In the genomic region with DNA sequence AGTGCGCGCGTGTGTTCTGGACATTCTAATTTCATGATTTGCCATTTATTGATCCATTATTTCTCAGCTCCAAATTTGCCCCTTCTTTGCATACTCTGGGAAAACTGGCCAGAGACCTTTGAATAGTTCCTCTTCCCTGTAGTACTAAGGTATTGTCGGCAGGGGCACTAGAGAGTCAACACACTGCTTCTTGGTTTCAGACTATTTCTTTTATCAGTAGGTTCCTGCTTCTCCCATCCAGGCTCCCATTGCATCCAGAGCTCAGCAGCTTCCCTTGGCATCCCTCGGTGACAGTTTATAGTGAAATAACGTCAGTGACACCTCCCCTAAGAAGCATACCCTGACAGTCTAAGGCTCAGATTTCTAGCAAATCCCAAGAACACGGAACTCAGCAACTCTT, we compare ENCODE assay signal across 11 mouse cellular contexts. TPM values are rescaled to one million over a fixed set of nuclear protein-coding genes. Genes with fewer than 3 reads are reported as not detected.
A peak's percentile ranks its signal among the peaks of the same experiment; 100 is the strongest.
DNase-seq lines count a peak whose midpoint lies in the region; ATAC-seq and TF ChIP-seq lines count a peak whose summit lies in the region.
"Had no signal": no experiment of that assay in that cellular context is flagged by ENCODE, and none has a peak within 500 bp of the region (broad histone marks: within the 10 kb centered on the region; RNA-seq: fewer than 3 reads in every experiment).

No protein-coding gene starts in this region.

- no peaks in the 10 kb centered on the region for H3K36me3 ChIP-seq in hindbrain, postnatal 0 days (ENCODE audit: insufficient read depth, low read length)
- no peaks in the 10 kb centered on the region for H3K36me3 ChIP-seq in hindbrain, embryonic 12.5 days
- no peaks in the 10 kb centered on the region for H3K36me3 ChIP-seq in midbrain, postnatal 0 days (ENCODE audit: insufficient read depth, low read length)
- H3K36me3 ChIP-seq in midbrain, embryonic 16.5 days (ENCODE audit: control insufficient read depth, insufficient read depth, low read length), result no peaks in the 10 kb centered on the region
- no peaks in the 10 kb centered on the region for H3K36me3 ChIP-seq in forebrain, postnatal 0 days (ENCODE audit: insufficient read depth)
- H3K36me3 ChIP-seq in midbrain, embryonic 10.5 days, result no peaks in the 10 kb centered on the region
- H3K36me3 ChIP-seq: neural tube, embryonic 12.5 days had no signal

- no peak overlapping the region for H3K4me2 ChIP-seq in hindbrain, postnatal 0 days (ENCODE audit: low read depth, low read length)
- no peak overlapping the region for H3K4me2 ChIP-seq in hindbrain, embryonic 12.5 days (replicated peaks)
- H3K4me2 ChIP-seq in midbrain, postnatal 0 days (ENCODE audit: low read depth, low read length, poor library complexity, severe bottlenecking), result no peak overlapping the region
- no peak overlapping the region for H3K4me2 ChIP-seq in midbrain, embryonic 16.5 days (ENCODE audit: low read length)
- no peak overlapping the region for H3K4me2 ChIP-seq in forebrain, postnatal 0 days (ENCODE audit: low read depth)
- H3K4me2 ChIP-seq: forebrain, embryonic 13.5 days; neural tube, embryonic 12.5 days had no signal

- H3K27me3 ChIP-seq in hindbrain, postnatal 0 days (ENCODE audit: insufficient read depth, low read length), result no peaks in the 10 kb centered on the region
- H3K27me3 ChIP-seq in hindbrain, embryonic 12.5 days, result no peaks in the 10 kb centered on the region
- no peaks in the 10 kb centered on the region for H3K27me3 ChIP-seq in midbrain, postnatal 0 days (ENCODE audit: insufficient read depth, low read length)
- H3K27me3 ChIP-seq in midbrain, embryonic 16.5 days (ENCODE audit: control insufficient read depth, insufficient read depth, low read depth, low read length), result no peaks in the 10 kb centered on the region
- H3K27me3 ChIP-seq in forebrain, postnatal 0 days (ENCODE audit: insufficient read depth, low read length), result no peaks in the 10 kb centered on the region
- no peaks in the 10 kb centered on the region for H3K27me3 ChIP-seq in midbrain, embryonic 10.5 days (ENCODE audit: low read depth, poor library complexity, severe bottlenecking)
- H3K27me3 ChIP-seq: forebrain, embryonic 13.5 days; neural tube, embryonic 12.5 days had no signal

- TF ChIP-seq CTCF in hindbrain, postnatal 0 days (IDR thresholded peaks at IDR 0.05; ENCODE audit: low read depth), result peak; percentile 27
- 0 out of 2 replicates have a peak, but pooled peaks have one; percentile 13 for TF ChIP-seq CTCF in midbrain, postnatal 0 days (IDR thresholded peaks at IDR 0.05)
- no peak for TF ChIP-seq CTCF in forebrain, postnatal 0 days (IDR thresholded peaks at IDR 0.05; ENCODE audit: low read depth)

- H3K27ac ChIP-seq in hindbrain, postnatal 0 days, result no peak overlapping the region
- no peak overlapping the region for H3K27ac ChIP-seq in hindbrain, embryonic 12.5 days
- no peak overlapping the region for H3K27ac ChIP-seq in midbrain, postnatal 0 days (ENCODE audit: low read depth, low read length)
- H3K27ac ChIP-seq in midbrain, embryonic 16.5 days (ENCODE audit: low read length), result no peak overlapping the region
- H3K27ac ChIP-seq in forebrain, postnatal 0 days (ENCODE audit: low read depth, low read length), result no peak overlapping the region
- no peak overlapping the region for H3K27ac ChIP-seq in midbrain, embryonic 10.5 days (replicated peaks)
- H3K27ac ChIP-seq: forebrain, embryonic 13.5 days; neural tube, embryonic 12.5 days had no signal

- no peaks in the 10 kb centered on the region for H3K4me1 ChIP-seq in hindbrain, postnatal 0 days (ENCODE audit: insufficient read depth, low read length)
- H3K4me1 ChIP-seq in hindbrain, embryonic 12.5 days, result no peaks in the 10 kb centered on the region
- no peaks in the 10 kb centered on the region for H3K4me1 ChIP-seq in midbrain, postnatal 0 days (ENCODE audit: insufficient read depth, low read length)
- no peaks in the 10 kb centered on the region for H3K4me1 ChIP-seq in midbrain, embryonic 16.5 days (ENCODE audit: control insufficient read depth, insufficient read depth, low read length)
- H3K4me1 ChIP-seq in forebrain, postnatal 0 days (ENCODE audit: insufficient read depth), result no peaks in the 10 kb centered on the region
- no peaks in the 10 kb centered on the region for H3K4me1 ChIP-seq in midbrain, embryonic 10.5 days
- H3K4me1 ChIP-seq: forebrain, embryonic 13.5 days; neural tube, embryonic 12.5 days had no signal

- no peak for DNase-seq in hindbrain, postnatal 0 days (ENCODE audit: low spot score)
- no peak for DNase-seq in midbrain, postnatal 0 days (ENCODE audit: low spot score)
- peak; percentile 70 for DNase-seq in R1 (ENCODE audit: low read depth, low spot score)
- peak; percentile 11 for DNase-seq in naive thymus-derived CD4-positive, alpha-beta T cell, adult 2 months (ENCODE audit: low read depth)
- no peak for DNase-seq in forebrain, postnatal 0 days
- DNase-seq in midbrain, embryonic 10.5 days (ENCODE audit: low spot score), result no peak

- ATAC-seq in hindbrain, postnatal 0 days, result no peak
- no peak for ATAC-seq in hindbrain, embryonic 12.5 days (ENCODE audit: low FRiP score)
- ATAC-seq in midbrain, postnatal 0 days (ENCODE audit: low FRiP score), result no peak
- ATAC-seq in midbrain, embryonic 16.5 days, result no peak
- ATAC-seq in forebrain, postnatal 0 days, result no peak
- ATAC-seq: forebrain, embryonic 13.5 days had no signal

- H3K4me3 ChIP-seq in hindbrain, postnatal 0 days (ENCODE audit: low read length), result no peak overlapping the region
- no peak overlapping the region for H3K4me3 ChIP-seq in hindbrain, embryonic 12.5 days
- H3K4me3 ChIP-seq in midbrain, postnatal 0 days (ENCODE audit: low read depth, low read length), result no peak overlapping the region
- no peak overlapping the region for H3K4me3 ChIP-seq in midbrain, embryonic 16.5 days (ENCODE audit: low read depth, low read length)
- no peak overlapping the region for H3K4me3 ChIP-seq in forebrain, postnatal 0 days (ENCODE audit: low read depth, low read length)
- H3K4me3 ChIP-seq in midbrain, embryonic 10.5 days, result no peak overlapping the region
- H3K4me3 ChIP-seq: forebrain, embryonic 13.5 days; neural tube, embryonic 12.5 days had no signal

- no peak overlapping the region for H3K9ac ChIP-seq in hindbrain, postnatal 0 days (replicated peaks; ENCODE audit: low read length)
- no peak overlapping the region for H3K9ac ChIP-seq in hindbrain, embryonic 12.5 days
- no peak overlapping the region for H3K9ac ChIP-seq in midbrain, postnatal 0 days (replicated peaks; ENCODE audit: low read length, poor library complexity, severe bottlenecking)
- H3K9ac ChIP-seq in midbrain, embryonic 16.5 days (ENCODE audit: low read depth, low read length), result no peak overlapping the region
- no peak overlapping the region for H3K9ac ChIP-seq in forebrain, postnatal 0 days
- H3K9ac ChIP-seq: forebrain, embryonic 13.5 days; neural tube, embryonic 12.5 days had no signal

- H3K9me3 ChIP-seq in hindbrain, postnatal 0 days (ENCODE audit: low read length), result no peaks in the 10 kb centered on the region
- H3K9me3 ChIP-seq in hindbrain, embryonic 12.5 days (replicated peaks), result no peaks in the 10 kb centered on the region
- no peaks in the 10 kb centered on the region for H3K9me3 ChIP-seq in midbrain, postnatal 0 days (ENCODE audit: low read length)
- no peaks in the 10 kb centered on the region for H3K9me3 ChIP-seq in midbrain, embryonic 16.5 days (replicated peaks; ENCODE audit: control insufficient read depth, low read length, poor library complexity, severe bottlenecking)
- no peaks in the 10 kb centered on the region for H3K9me3 ChIP-seq in forebrain, postnatal 0 days (ENCODE audit: low read length)
- no peaks in the 10 kb centered on the region for H3K9me3 ChIP-seq in midbrain, embryonic 10.5 days (replicated peaks)
- H3K9me3 ChIP-seq: forebrain, embryonic 13.5 days; neural tube, embryonic 12.5 days had no signal

- 69% methylated on average over 7 of the region's 7 CpGs for WGBS in hindbrain, postnatal 0 days
- WGBS in hindbrain, embryonic 12.5 days, result 69% methylated on average over 7 of the region's 7 CpGs
- WGBS in midbrain, postnatal 0 days, result 73% methylated on average over 7 of the region's 7 CpGs
- 70% methylated on average over 7 of the region's 7 CpGs for WGBS in midbrain, embryonic 16.5 days
- 66% methylated on average over 7 of the region's 7 CpGs for WGBS in forebrain, postnatal 0 days
- 68% methylated on average over 7 of the region's 7 CpGs for WGBS in midbrain, embryonic 10.5 days

RNA-seq across cellular contexts. Expression of a gene that starts 28.5 kb away (rescaled TPM):
- total RNA-seq in hindbrain, postnatal 0 days (2014; rRNA removed), result 319 and 369 TPM in 2 replicates
- 188 and 213 TPM in 2 replicates for polyA plus RNA-seq in hindbrain, postnatal 0 days (2015; fragmentation: Nextera tagmentation; extraction: Ambion mirVana)
- 122 and 126 TPM in 2 replicates for polyA plus RNA-seq in hindbrain, embryonic 12.5 days (2016; fragmentation: Nextera tagmentation; extraction: Ambion mirVana)
- 404 and 467 TPM in 2 replicates for total RNA-seq in midbrain, postnatal 0 days (2014; rRNA removed)
- polyA plus RNA-seq in midbrain, postnatal 0 days (2015; fragmentation: Nextera tagmentation; extraction: Ambion mirVana), result 274 and 275 TPM in 2 replicates
- polyA plus RNA-seq in midbrain, embryonic 16.5 days (2015; fragmentation: Nextera tagmentation; extraction: Ambion mirVana), result 331 and 350 TPM in 2 replicates
- total RNA-seq in forebrain, postnatal 0 days (2014; rRNA removed), result 319 and 402 TPM in 2 replicates
- 187 and 243 TPM in 2 replicates for polyA plus RNA-seq in forebrain, postnatal 0 days (2015; fragmentation: Nextera tagmentation; extraction: Ambion mirVana)
- 33.3 and 53.5 TPM in 2 replicates for polyA plus RNA-seq in midbrain, embryonic 10.5 days (2016; fragmentation: Nextera tagmentation; extraction: Ambion mirVana)
- total RNA-seq: hematopoietic stem cell, adult 5-6 weeks had no signal

RNA-seq across cellular contexts. Expression of a gene that starts 46.1 kb away (rescaled TPM):
- 24.9 and 26.3 TPM in 2 replicates for total RNA-seq in hindbrain, postnatal 0 days (2014; rRNA removed)
- polyA plus RNA-seq in hindbrain, postnatal 0 days (2015; fragmentation: Nextera tagmentation; extraction: Ambion mirVana), result 17.9 and 21.8 TPM in 2 replicates
- polyA plus RNA-seq in hindbrain, embryonic 12.5 days (2016; fragmentation: Nextera tagmentation; extraction: Ambion mirVana), result 87.1 and 91.0 TPM in 2 replicates
- 34.4 and 49.4 TPM in 2 replicates for total RNA-seq in midbrain, postnatal 0 days (2014; rRNA removed)
- 14.2 and 17.0 TPM in 2 replicates for polyA plus RNA-seq in midbrain, postnatal 0 days (2015; fragmentation: Nextera tagmentation; extraction: Ambion mirVana)
- polyA plus RNA-seq in midbrain, embryonic 16.5 days (2015; fragmentation: Nextera tagmentation; extraction: Ambion mirVana), result 33.7 and 40.9 TPM in 2 replicates
- 35.9 and 40.1 TPM in 2 replicates for total RNA-seq in forebrain, postnatal 0 days (2014; rRNA removed)
- polyA plus RNA-seq in forebrain, postnatal 0 days (2015; fragmentation: Nextera tagmentation; extraction: Ambion mirVana), result 15.5 and 19.2 TPM in 2 replicates
- polyA plus RNA-seq in midbrain, embryonic 10.5 days (2016; fragmentation: Nextera tagmentation; extraction: Ambion mirVana), result 76.8 and 87.7 TPM in 2 replicates

Comparison
In these comparisons a context has a peak if more than half of its experiments do, and no peak if none do; other contexts are left out.
1. DNase-seq: peak in R1 (single experiment) and naive thymus-derived CD4-positive, alpha-beta T cell, adult 2 months (single experiment); none in hindbrain, postnatal 0 days (single experiment), midbrain, postnatal 0 days (single experiment), forebrain, postnatal 0 days (single experiment) and midbrain, embryonic 10.5 days (single experiment).